ENCODE assay signal across 8 mouse cellular contexts in the genomic region with DNA sequence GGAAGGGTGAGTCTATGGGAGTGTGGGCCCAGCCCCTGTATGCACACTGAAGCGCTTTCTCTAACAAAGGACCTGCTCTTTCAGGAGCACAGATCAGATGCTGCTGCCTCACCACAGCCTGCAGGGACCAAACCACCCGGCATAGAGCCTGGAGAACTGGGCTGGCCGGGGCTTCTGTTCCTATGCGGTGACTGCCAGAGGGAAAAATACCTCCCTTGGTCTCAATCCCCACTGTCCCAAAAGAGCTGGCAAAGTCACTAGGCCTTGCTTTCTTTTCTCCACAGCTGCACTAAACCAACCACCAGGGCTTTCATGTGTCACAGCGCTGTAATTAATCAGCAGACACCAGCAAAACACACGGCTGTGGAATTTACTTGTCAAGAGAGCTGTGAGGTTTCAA.
A peak's percentile ranks its signal among the peaks of the same experiment; 100 is the strongest.
DNase-seq lines count a peak whose midpoint lies in the region; ATAC-seq and TF ChIP-seq lines count a peak whose summit lies in the region.
"Had no signal": no experiment of that assay in that cellular context is flagged by ENCODE, and none has a peak within 500 bp of the region (broad histone marks: within the 10 kb centered on the region; RNA-seq: fewer than 3 reads in every experiment).

No protein-coding gene starts in this region.

- ATAC-seq in midbrain, embryonic 13.5 days: peak; percentile 53; the same call in 1 of the 2 replicates
- ATAC-seq in midbrain, embryonic 11.5 days (ENCODE audit: low FRiP score): no peak
- 0 out of 2 replicates have a peak, but pooled peaks have one; percentile 24 for ATAC-seq in forebrain, embryonic 11.5 days (replicated peaks; ENCODE audit: low FRiP score)
- ATAC-seq in hindbrain, postnatal 0 days: peak; percentile 38; the same call in 1 of the 2 replicates
- ATAC-seq in stomach, embryonic 16.5 days (ENCODE audit: insufficient read depth, low FRiP score): no peak

- no peak overlapping the region for H3K9ac ChIP-seq in midbrain, embryonic 13.5 days (replicated peaks)
- H3K9ac ChIP-seq in midbrain, embryonic 11.5 days (ENCODE audit: low read length): no peak overlapping the region
- H3K9ac ChIP-seq in forebrain, embryonic 11.5 days (ENCODE audit: low read length): no peak overlapping the region
- H3K9ac ChIP-seq in hindbrain, postnatal 0 days (replicated peaks; ENCODE audit: low read length): no peak overlapping the region
- H3K9ac ChIP-seq in stomach, embryonic 16.5 days (ENCODE audit: low read length): peak overlapping the region; percentile 50

- H3K4me2 ChIP-seq in midbrain, embryonic 13.5 days (replicated peaks): no peak overlapping the region
- no peak overlapping the region for H3K4me2 ChIP-seq in midbrain, embryonic 11.5 days
- H3K4me2 ChIP-seq in forebrain, embryonic 11.5 days (ENCODE audit: low read depth, low read length, severe bottlenecking): no peak overlapping the region
- no peak overlapping the region for H3K4me2 ChIP-seq in hindbrain, postnatal 0 days (ENCODE audit: low read depth, low read length)
- H3K4me2 ChIP-seq in stomach, embryonic 16.5 days (ENCODE audit: low read depth, low read length): no peak overlapping the region

- no peak overlapping the region for H3K4me3 ChIP-seq in midbrain, embryonic 13.5 days (replicated peaks)
- H3K4me3 ChIP-seq in midbrain, embryonic 11.5 days (ENCODE audit: low read depth, low read length): no peak overlapping the region
- no peak overlapping the region for H3K4me3 ChIP-seq in forebrain, embryonic 11.5 days (ENCODE audit: low read depth, low read length)
- no peak overlapping the region for H3K4me3 ChIP-seq in hindbrain, postnatal 0 days (ENCODE audit: low read length)
- no peak overlapping the region for H3K4me3 ChIP-seq in stomach, embryonic 16.5 days (replicated peaks; ENCODE audit: low read length)

- H3K27ac ChIP-seq in midbrain, embryonic 13.5 days: peak overlapping the region; percentile 45
- H3K27ac ChIP-seq in midbrain, embryonic 11.5 days (ENCODE audit: low read depth, low read length): no peak overlapping the region
- H3K27ac ChIP-seq in forebrain, embryonic 11.5 days (ENCODE audit: low read depth, low read length): peak overlapping the region; percentile 44; the same call in 1 of the 2 replicates
- peak overlapping the region; percentile 64 for H3K27ac ChIP-seq in hindbrain, postnatal 0 days
- H3K27ac ChIP-seq in stomach, embryonic 16.5 days (ENCODE audit: low read length): peak overlapping the region; percentile 61

- no peaks in the 10 kb centered on the region for H3K27me3 ChIP-seq in midbrain, embryonic 13.5 days
- no peaks in the 10 kb centered on the region for H3K27me3 ChIP-seq in midbrain, embryonic 11.5 days (ENCODE audit: control insufficient read depth, insufficient read depth, low read length)
- H3K27me3 ChIP-seq in forebrain, embryonic 11.5 days (ENCODE audit: control insufficient read depth, insufficient read depth, low read length): no peaks in the 10 kb centered on the region
- H3K27me3 ChIP-seq in hindbrain, postnatal 0 days (ENCODE audit: insufficient read depth, low read length): no peaks in the 10 kb centered on the region
- no peaks in the 10 kb centered on the region for H3K27me3 ChIP-seq in stomach, embryonic 16.5 days (ENCODE audit: control insufficient read depth, insufficient read depth, low read length)

- 0 out of 2 replicates have a peak, but pooled peaks cover 7% of the 10 kb centered on the region for H3K4me1 ChIP-seq in midbrain, embryonic 13.5 days (replicated peaks)
- no peaks in the 10 kb centered on the region for H3K4me1 ChIP-seq in midbrain, embryonic 11.5 days (ENCODE audit: control insufficient read depth, insufficient read depth, low read length)
- H3K4me1 ChIP-seq in forebrain, embryonic 11.5 days (replicated peaks; ENCODE audit: control insufficient read depth, insufficient read depth, low read length): no peaks in the 10 kb centered on the region
- 0 out of 2 replicates have a peak, but pooled peaks cover 4% of the 10 kb centered on the region for H3K4me1 ChIP-seq in hindbrain, postnatal 0 days (ENCODE audit: insufficient read depth, low read length)
- H3K4me1 ChIP-seq in stomach, embryonic 16.5 days (ENCODE audit: control insufficient read depth, insufficient read depth, low read length): peaks cover 42% of the 10 kb centered on the region

- 53% methylated on average over 6 of the region's 6 CpGs for WGBS in midbrain, embryonic 13.5 days
- WGBS in midbrain, embryonic 11.5 days: 69% methylated on average over 6 of the region's 6 CpGs
- 55% methylated on average over 6 of the region's 6 CpGs for WGBS in forebrain, embryonic 11.5 days
- WGBS in hindbrain, postnatal 0 days: 30% methylated on average over 6 of the region's 6 CpGs
- 25% methylated on average over 6 of the region's 6 CpGs for WGBS in stomach, embryonic 16.5 days

- peak; percentile 26; the same call in 1 of the 2 replicates for TF ChIP-seq CTCF in hindbrain, postnatal 0 days (IDR thresholded peaks at IDR 0.05; ENCODE audit: low read depth)

- peaks cover 5% of the 10 kb centered on the region; the same call in 1 of the 2 replicates for H3K36me3 ChIP-seq in midbrain, embryonic 13.5 days
- no peaks in the 10 kb centered on the region for H3K36me3 ChIP-seq in midbrain, embryonic 11.5 days (ENCODE audit: control insufficient read depth, insufficient read depth, low read length)
- no peaks in the 10 kb centered on the region; the same call in 1 of the 2 replicates for H3K36me3 ChIP-seq in forebrain, embryonic 11.5 days (ENCODE audit: control insufficient read depth, insufficient read depth, low read length)
- no peaks in the 10 kb centered on the region for H3K36me3 ChIP-seq in hindbrain, postnatal 0 days (ENCODE audit: insufficient read depth, low read length)
- H3K36me3 ChIP-seq in stomach, embryonic 16.5 days (ENCODE audit: control insufficient read depth, insufficient read depth, low read length): no peaks in the 10 kb centered on the region

- no peaks in the 10 kb centered on the region for H3K9me3 ChIP-seq in midbrain, embryonic 13.5 days
- H3K9me3 ChIP-seq in midbrain, embryonic 11.5 days (ENCODE audit: control insufficient read depth, low read length): no peaks in the 10 kb centered on the region
- H3K9me3 ChIP-seq in forebrain, embryonic 11.5 days (ENCODE audit: control insufficient read depth, low read length): no peaks in the 10 kb centered on the region
- no peaks in the 10 kb centered on the region for H3K9me3 ChIP-seq in hindbrain, postnatal 0 days (ENCODE audit: low read length)
- no peaks in the 10 kb centered on the region for H3K9me3 ChIP-seq in stomach, embryonic 16.5 days (replicated peaks; ENCODE audit: control insufficient read depth, low read length)

- DNase-seq in midbrain, embryonic 11.5 days (ENCODE audit: low spot score, missing footprints): no peak
- DNase-seq in forebrain, embryonic 11.5 days (ENCODE audit: low spot score): no peak
- DNase-seq in hindbrain, postnatal 0 days (ENCODE audit: low spot score): peak; percentile 62
- no peak for DNase-seq in urinary bladder, adult 2 months (ENCODE audit: low spot score)
- no peak for DNase-seq in gastrocnemius, postnatal 25 days
- DNase-seq: adrenal gland, postnatal 10 days had no signal

Comparison
In these comparisons a context has a peak if more than half of its experiments do, and no peak if none do; other contexts are left out.
1. ATAC-seq: peak in midbrain, embryonic 13.5 days (single experiment), forebrain, embryonic 11.5 days (single experiment) and hindbrain, postnatal 0 days (single experiment); none in midbrain, embryonic 11.5 days (single experiment) and stomach, embryonic 16.5 days (single experiment).